Mouse (Mus musculus) thymus, adult 2 months (tissue): ENCODE results near the gene Ccdc69.

Source experiments
- CTCF ChIP-seq: fragments of 200-500 bp; IDR thresholded peaks from 2 replicates; pipeline ENCODE4 v1.5.1; 2012; ENCODE audit warnings: mild to moderate bottlenecking, control low read depth, low read length, moderate library complexity, borderline replicate concordance; ENCODE audit not compliant: control insufficient read depth, poor library complexity, insufficient read depth; ENCODE audit errors: extremely low read depth
- POLR2A ChIP-seq: fragments of 200-500 bp; IDR thresholded peaks from 2 replicates; pipeline ENCODE4 v1.6.1; 2012; ENCODE audit warnings: mild to moderate bottlenecking, low read length, control low read depth, moderate library complexity; ENCODE audit not compliant: control insufficient read depth, poor library complexity, insufficient read depth; ENCODE audit errors: extremely low read depth

DNA sequence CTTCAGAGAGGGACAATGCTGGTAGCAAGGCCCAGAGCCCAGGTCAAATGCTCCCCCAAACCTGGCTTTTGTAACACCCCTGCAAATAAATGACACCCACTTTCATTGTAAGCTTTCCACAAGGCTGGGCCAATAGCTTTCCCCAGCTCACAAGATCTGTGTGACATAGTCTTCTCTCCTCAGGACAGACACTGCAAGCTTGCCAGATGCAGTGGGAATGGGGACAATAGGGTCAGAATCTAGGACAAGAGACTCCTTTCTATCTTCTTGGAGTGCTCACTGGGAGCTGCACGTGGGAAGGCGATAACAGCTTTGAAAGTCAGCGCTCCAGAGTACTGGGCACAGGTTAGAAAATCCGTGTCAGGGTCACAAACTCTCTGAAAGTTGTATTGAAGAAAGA, 1.2 kb upstream of the Ccdc69 start:
- TF ChIP-seq POLR2A: no peak
- no peak for TF ChIP-seq CTCF
